Mouse (Mus musculus): ENCODE results near the gene Gstt2.
"Not testable (repeated sequence)": the region's sequence is repeated elsewhere in the genome, so short reads cannot be mapped to it uniquely, and the experiment has no call there.

Gene Gstt2

GRCm38 (mm10) chr10:75855416-75855981 lies 18.3 kb upstream of the Gstt2 start:
- DNase-seq (ENCODE audit: low spot score in 2 of 2): no peak

- DNase-seq (ENCODE audit: low spot score in 2 of 2): no peak
These were observed 17.6 kb upstream of the Gstt2 start for GRCm38 (mm10) chr10:75854791-75855190.

GRCm38 (mm10) chr10:75854096-75854495 lies 16.9 kb upstream of the Gstt2 start:
- no peak for DNase-seq (ENCODE audit: low spot score in 2 of 2)

- DNase-seq (ENCODE audit: low spot score in 2 of 2): peak; percentile 51 to 79
These were observed 16.2 kb upstream of the Gstt2 start for GRCm38 (mm10) chr10:75853452-75853851.

GRCm38 (mm10) chr10:75852539-75853125 lies 15.4 kb upstream of the Gstt2 start:
- no peak for DNase-seq (ENCODE audit: low spot score in 2 of 2)

GRCm38 (mm10) chr10:75851681-75852080 lies 14.5 kb upstream of the Gstt2 start:
- DNase-seq (ENCODE audit: low spot score in 2 of 2): no peak

- no peak for DNase-seq (ENCODE audit: low spot score in 2 of 2)
These were observed 13.9 kb upstream of the Gstt2 start for GRCm38 (mm10) chr10:75851076-75851475.

- no peak for DNase-seq (ENCODE audit: low spot score in 2 of 2)
These were observed 11.2 kb upstream of the Gstt2 start for GRCm38 (mm10) chr10:75848382-75848781.

GRCm38 (mm10) chr10:75845306-75845930 lies 8.2 kb upstream of the Gstt2 start:
- no peak for DNase-seq (ENCODE audit: low spot score in 2 of 2)

GRCm38 (mm10) chr10:75844800-75845199 lies 7.6 kb upstream of the Gstt2 start:
- no peak for DNase-seq (ENCODE audit: low spot score in 2 of 2)

- DNase-seq (ENCODE audit: low spot score in 2 of 2): not testable (repeated sequence)
These were observed 6.7 kb upstream of the Gstt2 start for GRCm38 (mm10) chr10:75843898-75844297.

GRCm38 (mm10) chr10:75839092-75839491 lies 1.9 kb upstream of the Gstt2 start:
- DNase-seq (ENCODE audit: low spot score in 2 of 2): no peak

GRCm38 (mm10) chr10:75835761-75836531 lies 1.3 kb downstream of the Gstt2 start:
- DNase-seq (ENCODE audit: low spot score in 2 of 2): no peak

- no peak for DNase-seq (ENCODE audit: low spot score in 2 of 2)
These were observed 1.9 kb downstream of the Gstt2 start for GRCm38 (mm10) chr10:75835307-75835706.

- DNase-seq (ENCODE audit: low spot score in 2 of 2): no peak
These were observed 2.5 kb downstream of the Gstt2 start for GRCm38 (mm10) chr10:75834721-75835120.

- no peak for DNase-seq (ENCODE audit: low spot score in 2 of 2)
These were observed 3.0 kb downstream of the Gstt2 start for GRCm38 (mm10) chr10:75834250-75834649.

GRCm38 (mm10) chr10:75833456-75834080 lies 3.7 kb downstream of the Gstt2 start:
- no peak for DNase-seq (ENCODE audit: low spot score in 2 of 2)

GRCm38 (mm10) chr10:75832272-75832895 lies 4.8 kb downstream of the Gstt2 start:
- DNase-seq (ENCODE audit: low spot score in 2 of 2): no peak

- no peak for DNase-seq (ENCODE audit: low spot score in 2 of 2)
These were observed 7.0 kb downstream of the Gstt2 start for GRCm38 (mm10) chr10:75830275-75830670.

- DNase-seq (ENCODE audit: low spot score in 2 of 2): no peak
These were observed 7.5 kb downstream of the Gstt2 start for GRCm38 (mm10) chr10:75829529-75830274.

- DNase-seq (ENCODE audit: low spot score in 2 of 2): no peak
These were observed 8.7 kb downstream of the Gstt2 start for GRCm38 (mm10) chr10:75828500-75828931.
